9 mouse cellular contexts compared by ENCODE assay signal in the genomic region with DNA sequence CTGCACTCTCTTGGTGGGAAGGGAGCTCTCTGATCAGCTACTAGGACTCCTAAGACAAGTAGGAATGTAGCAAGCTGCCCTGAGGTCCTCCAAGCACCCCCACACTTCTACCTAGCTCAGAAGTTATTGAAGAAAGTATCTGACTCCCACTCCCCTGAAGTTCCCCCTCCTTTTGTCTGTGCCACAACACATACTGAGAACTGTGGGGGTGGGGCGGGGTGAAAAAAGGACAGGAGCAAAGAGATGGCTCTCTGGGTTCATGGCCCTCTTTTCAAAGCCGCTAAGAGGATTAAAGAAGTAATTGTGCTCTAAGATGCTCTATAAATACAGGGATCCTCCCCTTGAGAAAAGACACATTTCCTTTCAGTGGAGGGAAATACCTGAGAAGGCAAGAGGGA.
DNase-seq lines count a peak whose midpoint lies in the region; ATAC-seq lines count a peak whose summit lies in the region.
"Had no signal": no experiment of that assay in that cellular context is flagged by ENCODE, and none has a peak within 500 bp of the region (broad histone marks: within the 10 kb centered on the region; RNA-seq: fewer than 3 reads in every experiment).

No protein-coding gene starts in this region.

- H3K27me3 ChIP-seq in heart, embryonic 16.5 days (ENCODE audit: control insufficient read depth, insufficient read depth, low read length), result no peaks in the 10 kb centered on the region
- H3K27me3 ChIP-seq in liver, embryonic 12.5 days (replicated peaks), result no peaks in the 10 kb centered on the region
- H3K27me3 ChIP-seq: Patski had no signal

- 47% methylated on average over 2 of the region's 2 CpGs for WGBS in heart, embryonic 16.5 days
- WGBS in liver, embryonic 12.5 days (ENCODE audit: insufficient replicate concordance), result 65% methylated on average over 2 of the region's 2 CpGs

- peaks cover 26% of the 10 kb centered on the region for H3K4me1 ChIP-seq in heart, embryonic 16.5 days (ENCODE audit: control insufficient read depth, insufficient read depth, low read length)
- peaks cover 45% of the 10 kb centered on the region for H3K4me1 ChIP-seq in liver, embryonic 12.5 days

- no peaks in the 10 kb centered on the region for H3K36me3 ChIP-seq in heart, embryonic 16.5 days (ENCODE audit: control insufficient read depth, insufficient read depth)
- H3K36me3 ChIP-seq in liver, embryonic 12.5 days, result no peaks in the 10 kb centered on the region

- H3K4me2 ChIP-seq in heart, embryonic 16.5 days (ENCODE audit: low read depth, low read length), result no peak overlapping the region
- no peak overlapping the region for H3K4me2 ChIP-seq in liver, embryonic 12.5 days

- no peak overlapping the region for H3K4me3 ChIP-seq in heart, embryonic 16.5 days (ENCODE audit: low read length)
- H3K4me3 ChIP-seq in liver, embryonic 12.5 days, result no peak overlapping the region

- H3K9me3 ChIP-seq in heart, embryonic 16.5 days (replicated peaks; ENCODE audit: control insufficient read depth, low read length), result no peaks in the 10 kb centered on the region
- H3K9me3 ChIP-seq in liver, embryonic 12.5 days (replicated peaks), result no peaks in the 10 kb centered on the region

- no peak overlapping the region for H3K9ac ChIP-seq in heart, embryonic 16.5 days (ENCODE audit: low read length)
- H3K9ac ChIP-seq in liver, embryonic 12.5 days, result no peak overlapping the region

- ATAC-seq in heart, embryonic 16.5 days (replicated peaks; ENCODE audit: extremely low read depth, insufficient read depth, low FRiP score), result peak; percentile 11; the same call in 1 of the 2 replicates
- no peak for ATAC-seq in liver, embryonic 12.5 days

- peak overlapping the region; percentile 79 for H3K27ac ChIP-seq in heart, embryonic 16.5 days (ENCODE audit: low read length)
- peak overlapping the region; percentile 42; the same call in 1 of the 2 replicates for H3K27ac ChIP-seq in liver, embryonic 12.5 days

- DNase-seq in heart, postnatal 25 days (ENCODE audit: low spot score), result no peak
- DNase-seq in thymus, postnatal 4 days, result peak; percentile 39
- DNase-seq in thymus, postnatal 36 days, result no peak
- no peak for DNase-seq in natural killer cell, adult 2 months (ENCODE audit: low spot score in 2 of 2)
- no peak for DNase-seq in cerebellum, postnatal 25 days
- no peak for DNase-seq in thymus, postnatal 25 days

- intact Hi-C loops in heart, postnatal 25 days (cut with DNase I), result no loop called here
